Mouse (Mus musculus) cerebellum, adult 2 months (tissue): ENCODE results near the gene Psmd13.

ENCODE experiments used
- CTCF ChIP-seq: fragments of 200-500 bp; IDR thresholded peaks from 2 replicates; pipeline ENCODE4 v1.5.1; 2011; ENCODE audit warnings: low read depth, mild to moderate bottlenecking, control low read depth, low read length, moderate library complexity, borderline replicate concordance; ENCODE audit not compliant: insufficient read depth
- POLR2A ChIP-seq: fragments of 200-500 bp; IDR thresholded peaks from 2 replicates; pipeline ENCODE4 v1.6.1; 2011; ENCODE audit warnings: low read length, control low read depth, borderline replicate concordance; ENCODE audit not compliant: insufficient read depth

DNA sequence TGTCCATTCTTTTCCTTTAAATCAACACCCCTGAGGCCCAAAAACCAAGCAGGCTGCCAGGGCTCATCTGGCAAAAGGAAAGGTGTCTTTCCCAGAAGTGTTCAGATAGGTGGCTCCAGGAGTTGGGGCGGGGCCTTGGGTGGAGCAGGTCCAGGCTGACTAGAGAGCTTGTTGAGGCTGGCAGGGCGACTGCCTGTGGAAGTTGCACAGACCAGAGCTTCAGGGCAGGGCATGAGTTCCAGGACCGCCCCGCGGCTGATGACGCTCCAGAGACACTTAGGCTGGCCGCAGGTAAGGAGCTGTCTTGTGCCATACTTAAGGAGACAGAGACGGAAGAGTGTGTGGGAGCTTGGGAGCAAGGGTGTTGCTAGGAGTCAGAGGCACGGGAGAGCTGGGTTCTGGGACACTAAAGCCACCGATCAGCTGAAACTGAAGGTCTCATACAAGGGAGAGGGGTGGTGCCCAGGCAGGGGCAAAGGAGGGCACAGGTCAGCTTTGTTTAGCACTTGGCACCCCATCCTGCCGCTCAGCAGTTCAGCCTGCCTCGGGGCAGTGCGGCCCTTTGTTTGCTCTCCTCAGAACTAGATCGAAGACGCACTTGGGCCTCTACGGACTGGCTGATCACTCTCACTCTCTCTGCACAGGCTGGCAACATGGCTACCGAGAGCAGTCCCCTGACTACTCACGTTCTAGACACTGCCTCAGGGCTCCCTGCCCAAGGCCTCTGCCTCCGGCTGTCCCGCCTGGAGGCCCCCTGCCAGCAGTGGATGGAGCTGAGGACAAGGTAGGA, 46.6 kb upstream of the Psmd13 start, which contains the start of gene Urah:
- TF ChIP-seq POLR2A (no peak), CTCF (no peak)
